Mouse (Mus musculus) lung, postnatal 14 days (tissue): ENCODE results near the gene Mars.
A peak's percentile ranks its signal among the peaks of the same experiment; 100 is the strongest.

Source experiments
- DNase-seq: peaks from one replicate; pipeline ENCODE4 v3.0.0; 2021

Gene Mars

GRCm38 (mm10) chr10:127286730-127287129 is 24.9 kb downstream of the Mars start:
- DNase-seq, result no peak

- no peak for DNase-seq
These were observed 25.4 kb downstream of the Mars start for GRCm38 (mm10) chr10:127286194-127286593.

GRCm38 (mm10) chr10:127285644-127286043 is 25.9 kb downstream of the Mars start:
- no peak for DNase-seq

- DNase-seq, result no peak
These were observed 26.7 kb downstream of the Mars start for GRCm38 (mm10) chr10:127284724-127285500.

- no peak for DNase-seq
These were observed 27.4 kb downstream of the Mars start for GRCm38 (mm10) chr10:127284105-127284622.

GRCm38 (mm10) chr10:127282620-127283215 is 28.9 kb downstream of the Mars start:
- DNase-seq, result no peak

- no peak for DNase-seq
These were observed 30.3 kb downstream of the Mars start for GRCm38 (mm10) chr10:127281316-127281715.

- no peak for DNase-seq
These were observed 31.9 kb downstream of the Mars start for GRCm38 (mm10) chr10:127279730-127280129.

GRCm38 (mm10) chr10:127274261-127275022 is 37.1 kb downstream of the Mars start:
- DNase-seq, result no peak

GRCm38 (mm10) chr10:127272371-127272770 is 39.2 kb downstream of the Mars start:
- no peak for DNase-seq

- DNase-seq, result no peak
These were observed 41.7 kb downstream of the Mars start for GRCm38 (mm10) chr10:127269884-127270283.

- no peak for DNase-seq
These were observed 42.5 kb downstream of the Mars start for GRCm38 (mm10) chr10:127269036-127269435.

GRCm38 (mm10) chr10:127268401-127268800 is 43.2 kb downstream of the Mars start:
- no peak for DNase-seq

- no peak for DNase-seq
These were observed 44.3 kb downstream of the Mars start for GRCm38 (mm10) chr10:127267318-127267717.

- DNase-seq, result peak; percentile 94
These were observed 45.2 kb downstream of the Mars start, which contains the start of gene Dctn2 for GRCm38 (mm10) chr10:127266112-127267091. Dctn2 (plus strand) TSS chr10:127266368.

- DNase-seq, result no peak
These were observed 45.9 kb downstream of the Mars start for GRCm38 (mm10) chr10:127265727-127266111.

- no peak for DNase-seq
These were observed 46.6 kb downstream of the Mars start for GRCm38 (mm10) chr10:127264971-127265370.

GRCm38 (mm10) chr10:127264336-127264735 is 47.2 kb downstream of the Mars start:
- DNase-seq, result no peak

GRCm38 (mm10) chr10:127263631-127264030 is 48.0 kb downstream of the Mars start:
- DNase-seq, result no peak

GRCm38 (mm10) chr10:127262548-127263398 is 48.8 kb downstream of the Mars start, which contains the start of gene Kif5a:
Kif5a (minus strand) TSS chr10:127263348.
- no peak for DNase-seq
